In genomic region chr8:94942566-94942965, GRCm38 (mm10) we compare ENCODE assay signal across 8 mouse cellular contexts. TPM values are rescaled to one million over a fixed set of nuclear protein-coding genes. Genes with fewer than 3 reads are reported as not detected.
DNase-seq lines count a peak whose midpoint lies in the region; ATAC-seq lines count a peak whose summit lies in the region.

No protein-coding gene starts in this region.

- 14% methylated on average over 6 of the region's 6 CpGs for WGBS in forebrain, embryonic 14.5 days
- WGBS in intestine, embryonic 16.5 days: 17% methylated on average over 6 of the region's 6 CpGs
- WGBS in liver, embryonic 13.5 days (ENCODE audit: insufficient replicate concordance): 10% methylated on average over 6 of the region's 6 CpGs
- 28% methylated on average over 6 of the region's 6 CpGs for WGBS in neural tube, embryonic 14.5 days

- H3K9me3 ChIP-seq in forebrain, embryonic 14.5 days (replicated peaks; ENCODE audit: control insufficient read depth, low read length): no peaks in the 10 kb centered on the region
- no peaks in the 10 kb centered on the region for H3K9me3 ChIP-seq in intestine, embryonic 16.5 days (ENCODE audit: control insufficient read depth, low read length)
- H3K9me3 ChIP-seq in liver, embryonic 13.5 days (replicated peaks): no peaks in the 10 kb centered on the region
- no peaks in the 10 kb centered on the region for H3K9me3 ChIP-seq in neural tube, embryonic 14.5 days (ENCODE audit: control insufficient read depth, low read length)

- no peak; the same call in 1 of the 2 replicates for ATAC-seq in forebrain, embryonic 14.5 days
- peak; percentile 26; the same call in 1 of the 2 replicates for ATAC-seq in intestine, embryonic 16.5 days
- no peak for ATAC-seq in liver, embryonic 13.5 days (ENCODE audit: low read depth)
- ATAC-seq in neural tube, embryonic 14.5 days (ENCODE audit: low read depth): peak; percentile 44; the same call in 1 of the 2 replicates

- H3K4me2 ChIP-seq in forebrain, embryonic 14.5 days (ENCODE audit: low read length): no peak overlapping the region
- H3K4me2 ChIP-seq in intestine, embryonic 16.5 days (ENCODE audit: low read depth, low read length): no peak overlapping the region
- H3K4me2 ChIP-seq in liver, embryonic 13.5 days: no peak overlapping the region
- H3K4me2 ChIP-seq in neural tube, embryonic 14.5 days (ENCODE audit: low read depth, low read length): no peak overlapping the region

- peak; percentile 66 for DNase-seq in ovary, postnatal 14 days (ENCODE audit: low spot score)
- DNase-seq in ovary, postnatal 10 days (ENCODE audit: low spot score): no peak
- peak; percentile 63 to 77 for DNase-seq in adrenal gland, postnatal 36 days
- peak; percentile 52 for DNase-seq in forebrain, embryonic 14.5 days (ENCODE audit: low spot score)
- DNase-seq in liver, embryonic 13.5 days: peak; percentile 49
- DNase-seq in thymus, postnatal 36 days: peak; percentile 68 to 78

- no peak overlapping the region for H3K9ac ChIP-seq in forebrain, embryonic 14.5 days (ENCODE audit: low read length)
- H3K9ac ChIP-seq in intestine, embryonic 16.5 days (ENCODE audit: low read depth, low read length): no peak overlapping the region
- no peak overlapping the region for H3K9ac ChIP-seq in liver, embryonic 13.5 days
- no peak overlapping the region for H3K9ac ChIP-seq in neural tube, embryonic 14.5 days (replicated peaks; ENCODE audit: low read depth, low read length)

- H3K27me3 ChIP-seq in forebrain, embryonic 14.5 days (replicated peaks; ENCODE audit: control insufficient read depth, insufficient read depth, low read length): no peaks in the 10 kb centered on the region
- no peaks in the 10 kb centered on the region for H3K27me3 ChIP-seq in intestine, embryonic 16.5 days (replicated peaks; ENCODE audit: control insufficient read depth, insufficient read depth, low read length)
- peaks cover 17% of the 10 kb centered on the region for H3K27me3 ChIP-seq in liver, embryonic 13.5 days
- no peaks in the 10 kb centered on the region for H3K27me3 ChIP-seq in neural tube, embryonic 14.5 days (ENCODE audit: control insufficient read depth, insufficient read depth, low read length)

- no peak overlapping the region for H3K27ac ChIP-seq in forebrain, embryonic 14.5 days (ENCODE audit: low read depth, low read length)
- no peak overlapping the region for H3K27ac ChIP-seq in intestine, embryonic 16.5 days (ENCODE audit: low read length)
- no peak overlapping the region for H3K27ac ChIP-seq in liver, embryonic 13.5 days
- H3K27ac ChIP-seq in neural tube, embryonic 14.5 days (ENCODE audit: low read depth, low read length): no peak overlapping the region

- H3K4me3 ChIP-seq in forebrain, embryonic 14.5 days (ENCODE audit: low read depth, low read length): no peak overlapping the region
- H3K4me3 ChIP-seq in intestine, embryonic 16.5 days (ENCODE audit: low read length): no peak overlapping the region
- H3K4me3 ChIP-seq in liver, embryonic 13.5 days (replicated peaks): no peak overlapping the region
- H3K4me3 ChIP-seq in neural tube, embryonic 14.5 days (ENCODE audit: low read depth, low read length): no peak overlapping the region

- no peaks in the 10 kb centered on the region for H3K36me3 ChIP-seq in forebrain, embryonic 14.5 days (ENCODE audit: control insufficient read depth, insufficient read depth, low read length)
- no peaks in the 10 kb centered on the region for H3K36me3 ChIP-seq in intestine, embryonic 16.5 days (ENCODE audit: control insufficient read depth, insufficient read depth, low read length)
- no peaks in the 10 kb centered on the region for H3K36me3 ChIP-seq in liver, embryonic 13.5 days
- no peaks in the 10 kb centered on the region for H3K36me3 ChIP-seq in neural tube, embryonic 14.5 days (ENCODE audit: control insufficient read depth, insufficient read depth, low read length)

- H3K4me1 ChIP-seq in forebrain, embryonic 14.5 days (ENCODE audit: control insufficient read depth, insufficient read depth, low read length): peaks cover 3% of the 10 kb centered on the region; the same call in 1 of the 2 replicates
- H3K4me1 ChIP-seq in intestine, embryonic 16.5 days (ENCODE audit: control insufficient read depth, insufficient read depth, low read length): no peaks in the 10 kb centered on the region
- H3K4me1 ChIP-seq in liver, embryonic 13.5 days (replicated peaks): no peaks in the 10 kb centered on the region
- no peaks in the 10 kb centered on the region for H3K4me1 ChIP-seq in neural tube, embryonic 14.5 days (ENCODE audit: control insufficient read depth, insufficient read depth, low read length)

RNA-seq across cellular contexts. Expression of gene Adgrg5, which starts 19.1 kb away (rescaled TPM):
- total RNA-seq in adrenal gland, postnatal 36 days (2021): 1 to 10 TPM in 1 of 2 experiments, under 1 TPM in 1; 0.33 to 1.3 TPM
- polyA plus RNA-seq in forebrain, embryonic 14.5 days (2014; fragmentation: Nextera tagmentation; extraction: Ambion mirVana): not detected in 2 replicates
- 1.6 and 2.8 TPM in 2 replicates for polyA plus RNA-seq in intestine, embryonic 16.5 days (2015; fragmentation: Nextera tagmentation; extraction: Ambion mirVana)
- 0.43 and 0.52 TPM in 2 replicates for polyA plus RNA-seq in liver, embryonic 13.5 days (2015; fragmentation: Nextera tagmentation; extraction: Ambion mirVana)
- polyA plus RNA-seq in neural tube, embryonic 14.5 days (2014; fragmentation: Nextera tagmentation; extraction: Ambion mirVana): 0.11 and 0.21 TPM in 2 replicates

RNA-seq across cellular contexts. Expression of gene Ccdc102a, which starts 24.7 kb away (rescaled TPM):
- 1 to 10 TPM; 7.6 to 8.6 TPM for total RNA-seq in adrenal gland, postnatal 36 days (2021)
- 6.9 and 7.9 TPM in 2 replicates for polyA plus RNA-seq in forebrain, embryonic 14.5 days (2014; fragmentation: Nextera tagmentation; extraction: Ambion mirVana)
- polyA plus RNA-seq in intestine, embryonic 16.5 days (2015; fragmentation: Nextera tagmentation; extraction: Ambion mirVana): 10.9 and 11.5 TPM in 2 replicates
- polyA plus RNA-seq in liver, embryonic 13.5 days (2015; fragmentation: Nextera tagmentation; extraction: Ambion mirVana): 3.5 TPM in 2 replicates
- 2.9 and 7.9 TPM in 2 replicates for polyA plus RNA-seq in neural tube, embryonic 14.5 days (2014; fragmentation: Nextera tagmentation; extraction: Ambion mirVana)

RNA-seq across cellular contexts. Expression of gene Adgrg1, which starts 32.0 kb away (rescaled TPM):
- 10 to 100 TPM; 15.1 to 23.4 TPM for total RNA-seq in adrenal gland, postnatal 36 days (2021)
- 145 and 157 TPM in 2 replicates for polyA plus RNA-seq in forebrain, embryonic 14.5 days (2014; fragmentation: Nextera tagmentation; extraction: Ambion mirVana)
- polyA plus RNA-seq in intestine, embryonic 16.5 days (2015; fragmentation: Nextera tagmentation; extraction: Ambion mirVana): 24.4 and 26.8 TPM in 2 replicates
- 42.7 and 55.6 TPM in 2 replicates for polyA plus RNA-seq in liver, embryonic 13.5 days (2015; fragmentation: Nextera tagmentation; extraction: Ambion mirVana)
- polyA plus RNA-seq in neural tube, embryonic 14.5 days (2014; fragmentation: Nextera tagmentation; extraction: Ambion mirVana): 93.5 and 116 TPM in 2 replicates

Comparison
In these comparisons a context has a peak if more than half of its experiments do, and no peak if none do; other contexts are left out.
1. ATAC-seq: peak in intestine, embryonic 16.5 days (single experiment) and neural tube, embryonic 14.5 days (single experiment); none in forebrain, embryonic 14.5 days (single experiment) and liver, embryonic 13.5 days (single experiment).